Mouse (Mus musculus): ENCODE results near the gene Ocel1. TPM values are rescaled to one million over a fixed set of nuclear protein-coding genes. Genes with fewer than 3 reads are reported as not detected.

The Ocel1 gene
- polyA plus RNA-seq, 1 experiment from 2014 or later, result 7.0 TPM

- peaks cover 24% of the 10 kb centered on the region for H3K4me1 ChIP-seq
- no peak overlapping the region for H3K4me3 ChIP-seq
- ATAC-seq (ENCODE audit: borderline replicate concordance, extremely low read depth, low FRiP score, low TSS enrichment), result no peak
- no peak overlapping the region for H3K9ac ChIP-seq
- H3K9me3 ChIP-seq, result no peaks in the 10 kb centered on the region
- H3K27ac ChIP-seq, result no peak overlapping the region
- no peaks in the 10 kb centered on the region for H3K27me3 ChIP-seq
- WGBS, result 90% methylated on average over 10 of the region's 10 CpGs
- no peak overlapping the region for H3K4me2 ChIP-seq
- peaks cover 17% of the 10 kb centered on the region for H3K36me3 ChIP-seq
Measured at GRCm38 (mm10) chr8:71369040-71369718, 1.9 kb upstream of the Ocel1 start.

GRCm38 (mm10) chr8:71370711-71371235 lies 325 bp upstream of the Ocel1 start:
- Histone ChIP-seq H3K27me3 (no peaks in the 10 kb centered on the region), H3K36me3 (peaks cover 32% of the 10 kb centered on the region), H3K9ac (no peak overlapping the region), H3K4me2 (peak overlapping the region; percentile 56), H3K27ac (0 out of 2 replicates have a peak overlapping the region, but pooled peaks have one; percentile 39), H3K4me3 (peak overlapping the region; percentile 73), H3K9me3 (no peaks in the 10 kb centered on the region), H3K4me1 (peaks cover 36% of the 10 kb centered on the region)
- WGBS, result 14% methylated on average over 5 of the region's 5 CpGs
- ATAC-seq (ENCODE audit: borderline replicate concordance, extremely low read depth, low FRiP score, low TSS enrichment), result no peak

- no peak overlapping the region; the same call in 1 of the 2 replicates for H3K27ac ChIP-seq
- peaks cover 44% of the 10 kb centered on the region for H3K4me1 ChIP-seq
- H3K36me3 ChIP-seq, result peaks cover 38% of the 10 kb centered on the region
- H3K9ac ChIP-seq, result no peak overlapping the region
- no peak overlapping the region for H3K4me2 ChIP-seq
- 84% methylated on average over 12 of the region's 12 CpGs for WGBS
- no peaks in the 10 kb centered on the region for H3K27me3 ChIP-seq
- no peaks in the 10 kb centered on the region for H3K9me3 ChIP-seq
- H3K4me3 ChIP-seq, result no peak overlapping the region
- no peak for ATAC-seq (ENCODE audit: borderline replicate concordance, extremely low read depth, low FRiP score, low TSS enrichment)
Measured at GRCm38 (mm10) chr8:71372427-71372826, 1.3 kb downstream of the Ocel1 start.

GRCm38 (mm10) chr8:71373000-71373399 lies 1.9 kb downstream of the Ocel1 start:
- H3K9me3 ChIP-seq, result no peaks in the 10 kb centered on the region
- H3K4me3 ChIP-seq, result no peak overlapping the region
- peaks cover 38% of the 10 kb centered on the region for H3K4me1 ChIP-seq
- 84% methylated on average over 3 of the region's 3 CpGs for WGBS
- peaks cover 44% of the 10 kb centered on the region for H3K36me3 ChIP-seq
- no peaks in the 10 kb centered on the region for H3K27me3 ChIP-seq
- no peak overlapping the region for H3K4me2 ChIP-seq
- no peak for ATAC-seq (ENCODE audit: borderline replicate concordance, extremely low read depth, low FRiP score, low TSS enrichment)
- H3K27ac ChIP-seq, result no peak overlapping the region; the same call in 1 of the 2 replicates
- H3K9ac ChIP-seq, result no peak overlapping the region

GRCm38 (mm10) chr8:71374616-71375206 lies 3.6 kb downstream of the Ocel1 start:
- no peak overlapping the region for H3K4me3 ChIP-seq
- H3K4me2 ChIP-seq, result no peak overlapping the region
- WGBS, result 81% methylated on average over 17 of the region's 17 CpGs
- peaks cover 43% of the 10 kb centered on the region for H3K36me3 ChIP-seq
- peaks cover 48% of the 10 kb centered on the region for H3K4me1 ChIP-seq
- no peak overlapping the region for H3K27ac ChIP-seq
- no peak for ATAC-seq (ENCODE audit: borderline replicate concordance, extremely low read depth, low FRiP score, low TSS enrichment)
- no peak overlapping the region for H3K9ac ChIP-seq
- H3K27me3 ChIP-seq, result no peaks in the 10 kb centered on the region
- H3K9me3 ChIP-seq, result no peaks in the 10 kb centered on the region

- Histone ChIP-seq H3K27ac (peak overlapping the region; percentile 73), H3K27me3 (no peaks in the 10 kb centered on the region), H3K4me1 (peaks cover 51% of the 10 kb centered on the region), H3K4me2 (peak overlapping the region; percentile 47), H3K36me3 (peaks cover 40% of the 10 kb centered on the region), H3K9ac (0 out of 2 replicates have a peak overlapping the region, but pooled peaks have one; percentile 24), H3K9me3 (no peaks in the 10 kb centered on the region), H3K4me3 (peak overlapping the region; percentile 14)
- 0 out of 2 replicates have a peak, but pooled peaks have one; percentile 9 for ATAC-seq (ENCODE audit: borderline replicate concordance, extremely low read depth, low FRiP score, low TSS enrichment)
- WGBS, result 12% methylated on average over 74 of the region's 74 CpGs
Measured at GRCm38 (mm10) chr8:71375581-71376422, 4.7 kb downstream of the Ocel1 start.

GRCm38 (mm10) chr8:71376423-71377030 lies 5.4 kb downstream of the Ocel1 start:
- H3K4me1 ChIP-seq, result peaks cover 50% of the 10 kb centered on the region
- 0 out of 2 replicates have a peak overlapping the region, but pooled peaks have one; percentile 24 for H3K9ac ChIP-seq
- H3K9me3 ChIP-seq, result no peaks in the 10 kb centered on the region
- H3K36me3 ChIP-seq, result peaks cover 40% of the 10 kb centered on the region
- 48% methylated on average over 8 of the region's 8 CpGs for WGBS
- no peaks in the 10 kb centered on the region for H3K27me3 ChIP-seq
- ATAC-seq (ENCODE audit: borderline replicate concordance, extremely low read depth, low FRiP score, low TSS enrichment), result no peak
- H3K4me2 ChIP-seq, result peak overlapping the region; percentile 47
- no peak overlapping the region for H3K27ac ChIP-seq
- no peak overlapping the region for H3K4me3 ChIP-seq

- no peak for ATAC-seq (ENCODE audit: borderline replicate concordance, extremely low read depth, low FRiP score, low TSS enrichment)
- no peak overlapping the region for H3K27ac ChIP-seq
- WGBS, result 71% methylated on average over 4 of the region's 4 CpGs
- peak overlapping the region; percentile 95 for H3K4me2 ChIP-seq
- no peaks in the 10 kb centered on the region for H3K9me3 ChIP-seq
- H3K36me3 ChIP-seq, result peaks cover 35% of the 10 kb centered on the region
- peaks cover 66% of the 10 kb centered on the region for H3K4me1 ChIP-seq
- H3K4me3 ChIP-seq, result peak overlapping the region; percentile 75
- peak overlapping the region; percentile 83 for H3K9ac ChIP-seq
- H3K27me3 ChIP-seq, result no peaks in the 10 kb centered on the region
Measured at GRCm38 (mm10) chr8:71379008-71379407, 7.9 kb downstream of the Ocel1 start.

- H3K4me1 ChIP-seq, result peaks cover 66% of the 10 kb centered on the region
- ATAC-seq (ENCODE audit: borderline replicate concordance, extremely low read depth, low FRiP score, low TSS enrichment), result no peak
Measured at GRCm38 (mm10) chr8:71379512-71380075, 8.5 kb downstream of the Ocel1 start.

GRCm38 (mm10) chr8:71380178-71381171 lies 9.4 kb downstream of the Ocel1 start:
- Histone ChIP-seq H3K4me3 (peak overlapping the region; percentile 75), H3K4me2 (peak overlapping the region; percentile 95), H3K9ac (peak overlapping the region; percentile 83), H3K27me3 (no peaks in the 10 kb centered on the region), H3K4me1 (peaks cover 58% of the 10 kb centered on the region), H3K27ac (peak overlapping the region; percentile 96), H3K9me3 (no peaks in the 10 kb centered on the region), H3K36me3 (peaks cover 20% of the 10 kb centered on the region)
- WGBS, result under 1% methylated on average over 72 of the region's 72 CpGs
- ATAC-seq (ENCODE audit: borderline replicate concordance, extremely low read depth, low FRiP score, low TSS enrichment), result no peak

More at GRCm38 (mm10) chr8:71379512-71380075, 8.5 kb downstream of the Ocel1 start:
- Histone ChIP-seq H3K9ac (peak overlapping the region; percentile 83), H3K27ac (0 out of 2 replicates have a peak overlapping the region, but pooled peaks have one; percentile 96), H3K27me3 (no peaks in the 10 kb centered on the region), H3K9me3 (no peaks in the 10 kb centered on the region), H3K4me3 (peak overlapping the region; percentile 75), H3K36me3 (peaks cover 29% of the 10 kb centered on the region), H3K4me2 (peak overlapping the region; percentile 95)
- 38% methylated on average over 3 of the region's 3 CpGs for WGBS
